Mouse (Mus musculus) heart, postnatal 4 days (tissue): ENCODE data around the gene Twsg1. TPM values are rescaled to one million over a fixed set of nuclear protein-coding genes. Genes with fewer than 3 reads are reported as not detected.
"Not testable (repeated sequence)": the region's sequence is repeated elsewhere in the genome, so short reads cannot be mapped to it uniquely, and the experiment has no call there.

Experiments
- DNase-seq: peaks from one replicate; pipeline ENCODE4 v3.0.0; 2021
- total RNA-seq, 2 experiments: library from RNA; stranded (reverse); gene quantifications; 2 replicates each; pipeline ENCODE4 v1.2.3; 2021

Gene Twsg1
- total RNA-seq: 10 to 100 TPM; 80.3 to 81.0 TPM

GRCm38 (mm10) chr17:65950622-65951404 lies at the start of gene Twsg1:
Twsg1 (minus strand) TSS chr17:65951226.
- peak; percentile 97 for DNase-seq

GRCm38 (mm10) chr17:65988151-65988820 lies 37.3 kb upstream of the Twsg1 start:
- no peak for DNase-seq

GRCm38 (mm10) chr17:65976720-65977119 lies 25.7 kb upstream of the Twsg1 start:
- not testable (repeated sequence) for DNase-seq

- no peak for DNase-seq
Measured at GRCm38 (mm10) chr17:65967751-65968150, 16.7 kb upstream of the Twsg1 start.

GRCm38 (mm10) chr17:65962263-65962662 lies 11.2 kb upstream of the Twsg1 start:
- DNase-seq: no peak

GRCm38 (mm10) chr17:65961606-65962136 lies 10.6 kb upstream of the Twsg1 start:
- no peak for DNase-seq

- no peak for DNase-seq
Measured at GRCm38 (mm10) chr17:65959011-65959410, 8.0 kb upstream of the Twsg1 start.

GRCm38 (mm10) chr17:65958366-65958765 lies 7.3 kb upstream of the Twsg1 start:
- no peak for DNase-seq

- no peak for DNase-seq
Measured at GRCm38 (mm10) chr17:65957782-65958325, 6.8 kb upstream of the Twsg1 start.

GRCm38 (mm10) chr17:65956993-65957781 lies 6.2 kb upstream of the Twsg1 start:
- no peak for DNase-seq

GRCm38 (mm10) chr17:65956140-65956539 lies 5.1 kb upstream of the Twsg1 start:
- DNase-seq: no peak

- DNase-seq: no peak
Measured at GRCm38 (mm10) chr17:65953959-65954358, 2.9 kb upstream of the Twsg1 start.

GRCm38 (mm10) chr17:65952083-65952482 lies 1.1 kb upstream of the Twsg1 start:
- no peak for DNase-seq

- no peak for DNase-seq
Measured at GRCm38 (mm10) chr17:65950183-65950582, 843 bp downstream of the Twsg1 start.

- DNase-seq: peak; percentile 43
Measured at GRCm38 (mm10) chr17:65947307-65947706, 3.7 kb downstream of the Twsg1 start.

- DNase-seq: no peak
Measured at GRCm38 (mm10) chr17:65945420-65945819, 5.6 kb downstream of the Twsg1 start.

GRCm38 (mm10) chr17:65942394-65942793 lies 8.6 kb downstream of the Twsg1 start:
- no peak for DNase-seq

- no peak for DNase-seq
Measured at GRCm38 (mm10) chr17:65941275-65941674, 9.8 kb downstream of the Twsg1 start.

- DNase-seq: no peak
Measured at GRCm38 (mm10) chr17:65940221-65940620, 10.8 kb downstream of the Twsg1 start.

- no peak for DNase-seq
Measured at GRCm38 (mm10) chr17:65939461-65940192, 11.4 kb downstream of the Twsg1 start.

- DNase-seq: no peak
Measured at GRCm38 (mm10) chr17:65937671-65938070, 13.4 kb downstream of the Twsg1 start.

- DNase-seq: no peak
Measured at GRCm38 (mm10) chr17:65933741-65934140, 17.3 kb downstream of the Twsg1 start.
